Mouse (Mus musculus): ENCODE data around the gene Homer1. TPM values are rescaled to one million over a fixed set of nuclear protein-coding genes. Genes with fewer than 3 reads are reported as not detected.
A peak's percentile ranks its signal among the peaks of the same experiment; 100 is the strongest.

The Homer1 gene
- total RNA-seq, 2 experiments from 2014 or later: 4.2 to 8.7 TPM

GRCm38 (mm10) chr13:93385147-93385546 is 85.7 kb downstream of the Homer1 start:
- ATAC-seq (replicated peaks; ENCODE audit: low FRiP score, poor library complexity, severe bottlenecking): no peak

GRCm38 (mm10) chr13:93387440-93387839 is 88.0 kb downstream of the Homer1 start:
- 0 out of 2 replicates have a peak, but pooled peaks have one; percentile 4 for ATAC-seq (replicated peaks; ENCODE audit: low FRiP score, poor library complexity, severe bottlenecking)

- peak; percentile 95 for ATAC-seq (replicated peaks; ENCODE audit: low FRiP score, poor library complexity, severe bottlenecking)
Observed at GRCm38 (mm10) chr13:93388594-93389241, 89.3 kb downstream of the Homer1 start.

- ATAC-seq (replicated peaks; ENCODE audit: low FRiP score, poor library complexity, severe bottlenecking): peak; percentile 13; the same call in 1 of the 2 replicates
Observed at GRCm38 (mm10) chr13:93389242-93389625, 89.8 kb downstream of the Homer1 start.

- 0 out of 2 replicates have a peak, but pooled peaks have one; percentile 30 for ATAC-seq (replicated peaks; ENCODE audit: low FRiP score, poor library complexity, severe bottlenecking)
Observed at GRCm38 (mm10) chr13:93399710-93400216, 100.3 kb downstream of the Homer1 start.

- no peak for ATAC-seq (replicated peaks; ENCODE audit: low FRiP score, poor library complexity, severe bottlenecking)
Observed at GRCm38 (mm10) chr13:93401947-93402346, 102.5 kb downstream of the Homer1 start.

- ATAC-seq (replicated peaks; ENCODE audit: low FRiP score, poor library complexity, severe bottlenecking): 0 out of 2 replicates have a peak, but pooled peaks have one; percentile 20
Observed at GRCm38 (mm10) chr13:93406855-93407254, 107.4 kb downstream of the Homer1 start.

GRCm38 (mm10) chr13:93410343-93410742 is 110.9 kb downstream of the Homer1 start:
- ATAC-seq (replicated peaks; ENCODE audit: low FRiP score, poor library complexity, severe bottlenecking): no peak

- ATAC-seq (replicated peaks; ENCODE audit: low FRiP score, poor library complexity, severe bottlenecking): no peak
Observed at GRCm38 (mm10) chr13:93415055-93415454, 115.6 kb downstream of the Homer1 start.

- ATAC-seq (replicated peaks; ENCODE audit: low FRiP score, poor library complexity, severe bottlenecking): no peak
Observed at GRCm38 (mm10) chr13:93418292-93418691, 118.9 kb downstream of the Homer1 start.

- ATAC-seq (replicated peaks; ENCODE audit: low FRiP score, poor library complexity, severe bottlenecking): no peak
Observed at GRCm38 (mm10) chr13:93419779-93420178, 120.3 kb downstream of the Homer1 start.

- no peak for ATAC-seq (replicated peaks; ENCODE audit: low FRiP score, poor library complexity, severe bottlenecking)
Observed at GRCm38 (mm10) chr13:93423224-93423623, 123.8 kb downstream of the Homer1 start.

- peak; percentile 88 for ATAC-seq (replicated peaks; ENCODE audit: low FRiP score, poor library complexity, severe bottlenecking)
Observed at GRCm38 (mm10) chr13:93427920-93428876, 128.8 kb downstream of the Homer1 start.

- no peak for ATAC-seq (replicated peaks; ENCODE audit: low FRiP score, poor library complexity, severe bottlenecking)
Observed at GRCm38 (mm10) chr13:93429205-93429604, 129.8 kb downstream of the Homer1 start.

GRCm38 (mm10) chr13:93440167-93440566 is 140.7 kb downstream of the Homer1 start:
- ATAC-seq (replicated peaks; ENCODE audit: low FRiP score, poor library complexity, severe bottlenecking): 0 out of 2 replicates have a peak, but pooled peaks have one; percentile 47

GRCm38 (mm10) chr13:93453275-93453674 is 153.8 kb downstream of the Homer1 start:
- ATAC-seq (replicated peaks; ENCODE audit: low FRiP score, poor library complexity, severe bottlenecking): no peak

Other genes with a start within 250 kb of the Homer1 start
- not detected in 2 replicates for gene Cmya5, start 154.9 kb upstream of the Homer1 start, total RNA-seq (2015; ENCODE audit: low replicate concordance)
- not detected in 2 replicates for gene Cmya5, start 154.9 kb upstream of the Homer1 start, total RNA-seq (2017; ENCODE audit: low replicate concordance)
- 57.3 and 66.7 TPM in 2 replicates for gene Tent2, start 107.2 kb upstream of the Homer1 start, total RNA-seq (2015; ENCODE audit: low replicate concordance)
- gene Tent2, start 107.2 kb upstream of the Homer1 start, total RNA-seq (2017; ENCODE audit: low replicate concordance): 58.4 and 83.7 TPM in 2 replicates
- gene Jmy, start 200.2 kb downstream of the Homer1 start, total RNA-seq (2015; ENCODE audit: low replicate concordance): 21.6 and 23.1 TPM in 2 replicates
- gene Jmy, start 200.2 kb downstream of the Homer1 start, total RNA-seq (2017; ENCODE audit: low replicate concordance): 19.5 and 33.4 TPM in 2 replicates